Mouse (Mus musculus) CH12F3 (cell line): ENCODE results near the gene D3Ertd254e.

ENCODE experiments used
- in situ Hi-C: fragments of 300-500 bp; cut with MboI; formaldehyde crosslinking; loops from 2 replicates; pipeline ENCODE4 v1.14.3; 2020; ENCODE audit warnings: low sequenced_read_pairs

D3Ertd254e gene

DNA sequence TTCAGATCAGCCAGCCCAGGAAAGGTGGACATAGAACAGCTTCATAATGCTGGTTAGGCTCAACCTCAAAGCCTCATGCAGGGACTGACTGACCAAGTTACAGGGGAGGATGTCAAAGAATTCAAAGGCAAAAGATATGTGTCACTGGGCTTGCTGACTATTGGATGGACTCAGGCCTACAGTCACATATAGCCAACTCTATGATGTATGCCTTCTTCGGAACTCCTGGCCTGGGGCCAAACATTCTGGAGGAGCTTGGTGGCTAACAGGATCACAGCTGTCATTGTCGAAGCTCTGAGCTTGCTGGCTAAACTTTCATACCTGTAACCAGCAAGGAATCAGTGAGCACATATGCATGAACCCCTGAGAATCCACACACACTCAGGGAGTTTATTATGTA, 60.1 kb downstream of the D3Ertd254e start:
- in situ Hi-C loops, result loop anchor here (10.0 kb wide), 1 partner anchor 224 kb away; no protein-coding TSS in a partner anchor

- in situ Hi-C loops, result loop anchor here (10.0 kb wide), 1 partner anchor 222 kb away; no protein-coding TSS in a partner anchor
These were observed 61.9 kb downstream of the D3Ertd254e start for GRCm38 (mm10) chr3:36212758-36213157.
